Mouse (Mus musculus) G1E (cell line): ENCODE data around the gene Ppp2r3a.

Source experiments
- CTCF ChIP-seq: IDR thresholded peaks from 2 replicates; pipeline ENCODE4 v1.5.1; 2012; ENCODE audit warnings: low read depth, low read length, inconsistent platforms, mixed read lengths
- GATA1 ChIP-seq: IDR thresholded peaks from 2 replicates; pipeline ENCODE4 v1.6.1; 2012; ENCODE audit warnings: borderline replicate concordance, low read length, inconsistent platforms, mixed read lengths
- GATA2 ChIP-seq: IDR thresholded peaks from 2 replicates; pipeline ENCODE4 v1.6.1; 2012; ENCODE audit warnings: low read depth, low read length, inconsistent platforms, borderline replicate concordance
- TAL1 ChIP-seq: conservative IDR thresholded peaks from 2 replicates; pipeline ENCODE4 v1.6.1; 2012; ENCODE audit warnings: low read depth, low read length, inconsistent platforms, mixed read lengths

DNA sequence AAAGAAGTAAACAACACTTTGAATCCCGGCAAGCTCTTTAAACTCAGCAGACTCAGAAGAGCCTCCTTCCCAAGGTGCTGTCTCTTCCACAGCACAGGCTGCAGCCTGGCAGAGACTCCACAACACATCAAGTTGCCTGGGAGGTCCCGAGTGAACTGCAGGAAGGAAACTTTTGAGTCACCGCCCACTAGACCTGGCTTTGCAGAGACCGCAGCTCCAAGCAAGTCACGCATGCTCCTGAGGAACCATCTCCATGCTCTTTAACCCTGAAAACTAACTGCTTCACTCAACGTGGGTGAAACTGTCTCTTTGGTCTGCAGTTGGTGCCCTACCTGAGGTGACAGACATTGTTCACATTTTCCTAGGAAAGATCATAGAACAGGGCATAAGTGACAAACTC is 19.6 kb downstream of the Ppp2r3a start:
- TF ChIP-seq CTCF, result no peak
- no peak for TF ChIP-seq TAL1
- no peak for TF ChIP-seq GATA1
- TF ChIP-seq GATA2, result no peak
